Mouse (Mus musculus) CD4-positive, CD25-positive, alpha-beta regulatory T cell, adult 2 months (primary cell): ENCODE measurements around the gene Golm1.
"Not testable (repeated sequence)": the region's sequence is repeated elsewhere in the genome, so short reads cannot be mapped to it uniquely, and the experiment has no call there.

Experiments used
- DNase-seq: peaks from one replicate; pipeline ENCODE4 v3.0.0-alpha.2; 2012; ENCODE audit warnings: low read depth, low spot score

Golm1 gene

GRCm38 (mm10) chr13:59592058-59592457, 83.6 kb downstream of the Golm1 start:
- not testable (repeated sequence) for DNase-seq

GRCm38 (mm10) chr13:59590691-59591090, 84.9 kb downstream of the Golm1 start:
- DNase-seq = no peak

- no peak for DNase-seq
These were observed 85.9 kb downstream of the Golm1 start for GRCm38 (mm10) chr13:59589672-59590071.

GRCm38 (mm10) chr13:59587201-59587600, 88.4 kb downstream of the Golm1 start:
- DNase-seq = no peak

GRCm38 (mm10) chr13:59585648-59586005, 90.0 kb downstream of the Golm1 start:
- no peak for DNase-seq

GRCm38 (mm10) chr13:59584947-59585647, 90.5 kb downstream of the Golm1 start, which contains the start of the genes Agtpbp1 and Naa35:
Agtpbp1 (minus strand) TSS chr13:59585227.
Naa35 (plus strand) TSS chr13:59585259.
- DNase-seq = peak; percentile 100
